Comparison of ENCODE assay signal across 11 mouse cellular contexts in the genomic region with DNA sequence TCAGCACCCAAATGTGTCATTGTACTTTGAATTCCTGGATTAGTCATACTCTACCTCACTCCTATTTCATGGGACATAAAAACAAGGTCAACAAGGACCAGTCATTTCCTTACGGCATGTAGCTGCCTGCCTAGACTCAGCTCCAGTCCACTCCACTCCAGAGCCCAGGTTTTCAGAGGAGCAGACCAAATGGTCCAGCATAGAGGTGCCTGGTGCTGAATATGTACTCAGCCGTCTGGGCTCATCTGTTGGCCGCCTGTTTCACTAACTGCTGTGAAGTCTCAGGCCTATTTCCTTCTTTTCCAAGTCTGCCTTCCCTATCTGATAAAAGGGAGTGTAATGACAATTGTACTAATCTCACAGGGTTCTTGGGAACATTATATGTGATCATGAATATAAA.
DNase-seq lines count a peak whose midpoint lies in the region; ATAC-seq and TF ChIP-seq lines count a peak whose summit lies in the region.
"Had no signal": no experiment of that assay in that cellular context is flagged by ENCODE, and none has a peak within 500 bp of the region (broad histone marks: within the 10 kb centered on the region; RNA-seq: fewer than 3 reads in every experiment).

No protein-coding gene starts in this region.

- no peaks in the 10 kb centered on the region for H3K36me3 ChIP-seq in forebrain, postnatal 0 days (ENCODE audit: insufficient read depth)
- H3K36me3 ChIP-seq in forebrain, embryonic 10.5 days (replicated peaks), result no peaks in the 10 kb centered on the region
- no peaks in the 10 kb centered on the region for H3K36me3 ChIP-seq in midbrain, embryonic 16.5 days (ENCODE audit: control insufficient read depth, insufficient read depth, low read length)
- no peaks in the 10 kb centered on the region for H3K36me3 ChIP-seq in midbrain, embryonic 11.5 days (ENCODE audit: control insufficient read depth, insufficient read depth, low read length)

- H3K4me2 ChIP-seq in forebrain, postnatal 0 days (ENCODE audit: low read depth), result no peak overlapping the region
- H3K4me2 ChIP-seq in midbrain, embryonic 16.5 days (ENCODE audit: low read length), result no peak overlapping the region
- H3K4me2 ChIP-seq in midbrain, embryonic 11.5 days, result no peak overlapping the region

- H3K27me3 ChIP-seq in forebrain, postnatal 0 days (ENCODE audit: insufficient read depth, low read length), result peaks cover 18% of the 10 kb centered on the region
- peaks cover 85% of the 10 kb centered on the region for H3K27me3 ChIP-seq in forebrain, embryonic 10.5 days (ENCODE audit: poor library complexity, severe bottlenecking)
- peaks cover 6% of the 10 kb centered on the region for H3K27me3 ChIP-seq in midbrain, embryonic 16.5 days (ENCODE audit: control insufficient read depth, insufficient read depth, low read depth, low read length)
- peaks cover 8% of the 10 kb centered on the region; the same call in 1 of the 2 replicates for H3K27me3 ChIP-seq in midbrain, embryonic 11.5 days (ENCODE audit: control insufficient read depth, insufficient read depth, low read length)

- no peaks in the 10 kb centered on the region for H3K4me1 ChIP-seq in forebrain, postnatal 0 days (ENCODE audit: insufficient read depth)
- H3K4me1 ChIP-seq in forebrain, embryonic 10.5 days, result peaks cover 15% of the 10 kb centered on the region
- no peaks in the 10 kb centered on the region for H3K4me1 ChIP-seq in midbrain, embryonic 16.5 days (ENCODE audit: control insufficient read depth, insufficient read depth, low read length)
- peaks cover 4% of the 10 kb centered on the region; the same call in 1 of the 2 replicates for H3K4me1 ChIP-seq in midbrain, embryonic 11.5 days (ENCODE audit: control insufficient read depth, insufficient read depth, low read length)

- H3K9ac ChIP-seq in forebrain, postnatal 0 days, result no peak overlapping the region
- no peak overlapping the region for H3K9ac ChIP-seq in midbrain, embryonic 16.5 days (ENCODE audit: low read depth, low read length)
- H3K9ac ChIP-seq in midbrain, embryonic 11.5 days (ENCODE audit: low read length), result no peak overlapping the region

- TF ChIP-seq CTCF in forebrain, postnatal 0 days (IDR thresholded peaks at IDR 0.05; ENCODE audit: low read depth), result no peak

- no peak overlapping the region for H3K27ac ChIP-seq in forebrain, postnatal 0 days (ENCODE audit: low read depth, low read length)
- no peak overlapping the region for H3K27ac ChIP-seq in forebrain, embryonic 10.5 days
- no peak overlapping the region for H3K27ac ChIP-seq in midbrain, embryonic 16.5 days (ENCODE audit: low read length)
- no peak overlapping the region for H3K27ac ChIP-seq in midbrain, embryonic 11.5 days (ENCODE audit: low read depth, low read length)
- H3K27ac ChIP-seq: embryonic facial prominence, embryonic 10.5 days had no signal

- ATAC-seq in forebrain, postnatal 0 days, result peak; percentile 64
- 0 out of 2 replicates have a peak, but pooled peaks have one; percentile 40 for ATAC-seq in midbrain, embryonic 16.5 days
- no peak for ATAC-seq in midbrain, embryonic 11.5 days (ENCODE audit: low FRiP score)

- no peaks in the 10 kb centered on the region for H3K9me3 ChIP-seq in forebrain, postnatal 0 days (ENCODE audit: low read length)
- H3K9me3 ChIP-seq in forebrain, embryonic 10.5 days, result no peaks in the 10 kb centered on the region
- no peaks in the 10 kb centered on the region for H3K9me3 ChIP-seq in midbrain, embryonic 16.5 days (replicated peaks; ENCODE audit: control insufficient read depth, low read length, poor library complexity, severe bottlenecking)
- no peaks in the 10 kb centered on the region for H3K9me3 ChIP-seq in midbrain, embryonic 11.5 days (ENCODE audit: control insufficient read depth, low read length)
- H3K9me3 ChIP-seq: embryonic facial prominence, embryonic 10.5 days had no signal

- whole genome bisulfite sequencing in forebrain, postnatal 0 days, result 38% methylated on average over 3 of the region's 3 CpGs
- WGBS in forebrain, embryonic 10.5 days, result 69% methylated on average over 3 of the region's 3 CpGs
- 40% methylated on average over 3 of the region's 3 CpGs for WGBS in midbrain, embryonic 16.5 days
- WGBS in midbrain, embryonic 11.5 days, result 48% methylated on average over 3 of the region's 3 CpGs

- H3K4me3 ChIP-seq in forebrain, postnatal 0 days (ENCODE audit: low read depth, low read length), result no peak overlapping the region
- no peak overlapping the region for H3K4me3 ChIP-seq in forebrain, embryonic 10.5 days
- no peak overlapping the region for H3K4me3 ChIP-seq in midbrain, embryonic 16.5 days (ENCODE audit: low read depth, low read length)
- H3K4me3 ChIP-seq in midbrain, embryonic 11.5 days (ENCODE audit: low read depth, low read length), result no peak overlapping the region
- H3K4me3 ChIP-seq: embryonic facial prominence, embryonic 10.5 days had no signal

- DNase-seq in forebrain, postnatal 0 days, result peak; percentile 52
- no peak for DNase-seq in forebrain, embryonic 10.5 days (ENCODE audit: extremely low spot score, low spot score)
- no peak for DNase-seq in midbrain, embryonic 11.5 days (ENCODE audit: low spot score, missing footprints)
- peak; percentile 68 for DNase-seq in cerebellum, adult 11-12 months
- peak; percentile 48 to 68 for DNase-seq in layer of hippocampus, postnatal 10 days (ENCODE audit: low spot score in 2 of 2)
- DNase-seq in thymus, adult 18-20 months, result no peak
- no peak for DNase-seq in lung, postnatal 25 days (ENCODE audit: low spot score)
- DNase-seq: gastrocnemius, postnatal 36 days; liver had no signal

Comparison
In these comparisons a context has a peak if more than half of its experiments do, and no peak if none do; other contexts are left out.
1. DNase-seq: peak in forebrain, postnatal 0 days (single experiment), cerebellum, adult 11-12 months (single experiment) and layer of hippocampus, postnatal 10 days (2 of 2); none in forebrain, embryonic 10.5 days (single experiment), midbrain, embryonic 11.5 days (single experiment), thymus, adult 18-20 months (0 of 2) and lung, postnatal 25 days (single experiment).